Mouse (Mus musculus): ENCODE measurements around the gene Psg23. TPM values are rescaled to one million over a fixed set of nuclear protein-coding genes. Genes with fewer than 3 reads are reported as not detected.
"Not testable (repeated sequence)": the region's sequence is repeated elsewhere in the genome, so short reads cannot be mapped to it uniquely, and the experiment has no call there.

Gene Psg23
- not detected for total RNA-seq (2021)
- long read RNA-seq, result 0 reads

GRCm38 (mm10) chr7:18616401-18616800, at the start of gene Psg23:
TSS of gene Psg23 (minus strand) at chr7:18616501.
- DNase-seq (ENCODE audit: low spot score in 2 of 2), result not testable (repeated sequence)

GRCm38 (mm10) chr7:18656625-18657024, 40.3 kb upstream of the Psg23 start, which contains the start of gene Psg21:
TSS of gene Psg21 (minus strand) at chr7:18656725.
- not testable (repeated sequence) for DNase-seq (ENCODE audit: low spot score in 2 of 2)

DNA sequence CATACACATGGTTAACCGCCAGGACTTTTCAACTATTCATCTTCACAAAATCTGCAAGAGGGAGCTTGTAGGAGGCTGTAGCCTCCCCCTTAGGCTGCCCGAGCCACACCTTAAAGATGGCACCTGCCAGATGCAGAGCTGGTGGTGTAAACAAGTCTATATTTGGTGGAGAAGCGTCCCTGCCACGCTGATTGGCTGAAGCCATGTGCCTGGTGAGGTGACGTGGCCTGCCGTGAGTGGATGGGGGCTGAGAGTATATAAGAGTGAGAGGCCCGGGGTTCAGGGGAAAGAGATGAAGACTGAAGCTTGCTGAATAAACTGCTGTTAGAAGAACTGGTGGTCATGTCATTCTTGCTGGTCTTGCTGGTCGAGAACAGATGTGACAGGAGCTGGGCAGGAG, 10.6 kb upstream of the Psg23 start:
- not testable (repeated sequence) for DNase-seq (ENCODE audit: low spot score in 2 of 2)

DNA sequence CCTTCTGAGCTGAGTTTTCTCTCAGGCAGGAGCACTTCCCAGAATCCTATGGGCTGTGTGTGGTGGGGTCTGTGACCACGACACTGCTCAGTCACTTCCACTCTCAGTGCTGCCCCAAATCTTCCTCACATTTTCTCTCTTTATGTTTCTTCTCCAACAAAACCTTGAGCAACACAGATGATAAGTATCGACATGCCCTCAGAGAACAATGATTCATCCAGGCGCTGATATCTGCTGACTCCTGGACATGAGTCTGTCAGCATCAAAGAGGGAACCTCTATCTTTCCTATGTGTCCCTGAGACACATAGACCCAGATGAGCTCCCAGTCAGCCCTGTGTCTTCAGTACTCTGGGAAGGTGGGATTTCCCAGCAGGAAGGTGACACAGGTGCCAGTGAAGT, 49.1 kb downstream of the Psg23 start, which contains the start of gene Psg27:
TSS of gene Psg27 (minus strand) at position 101 of the 400 bp plus-strand sequence.
- no peak for DNase-seq (ENCODE audit: low spot score in 2 of 2)

DNA sequence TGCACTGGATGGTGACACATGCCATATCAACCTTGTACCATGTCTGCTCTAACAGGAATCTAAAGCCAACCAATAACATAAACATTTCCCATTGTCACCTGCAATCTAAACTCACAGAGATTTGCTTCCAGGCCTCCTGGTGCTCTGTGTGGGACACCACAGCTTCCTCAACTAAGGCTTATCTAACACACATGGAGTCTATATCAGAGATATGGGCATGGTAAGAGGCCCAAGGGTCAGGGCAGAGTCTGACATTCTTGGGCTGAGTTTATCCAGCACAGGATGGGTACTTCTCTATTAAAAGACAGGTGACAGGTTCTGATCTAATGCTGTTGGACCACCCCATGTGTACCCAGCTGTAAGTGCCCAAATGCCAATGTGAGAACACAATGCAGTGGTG, 56.5 kb downstream of the Psg23 start:
- DNase-seq (ENCODE audit: low spot score in 2 of 2), result no peak

Other genes with a start within 250 kb of the Psg23 start
- not detected for gene Psg28, start 184.5 kb downstream of the Psg23 start, total RNA-seq (2021)
- not detected for gene Psg26, start 132.3 kb downstream of the Psg23 start, total RNA-seq (2021)
- gene Psg25, start 84.2 kb downstream of the Psg23 start, total RNA-seq (2021), result not detected
- not detected for gene Psg27, start 49.2 kb downstream of the Psg23 start, total RNA-seq (2021)
- gene Psg21, start 40.2 kb upstream of the Psg23 start, total RNA-seq (2021), result not detected
- gene Psg20, start 69.7 kb upstream of the Psg23 start, total RNA-seq (2021), result not detected
- not detected for gene Psg22, start 101.6 kb upstream of the Psg23 start, total RNA-seq (2021)
- gene Psg19, start 182.0 kb upstream of the Psg23 start, total RNA-seq (2021), result not detected
- not detected for gene Psg17, start 205.1 kb upstream of the Psg23 start, total RNA-seq (2021)
- gene Mill2, start 223.5 kb upstream of the Psg23 start, total RNA-seq (2021), result 1 to 10 TPM; 1.5 to 2.2 TPM

All from layer of hippocampus, postnatal 10 days (tissue).